Mouse (Mus musculus) forebrain, embryonic 14.5 days (tissue): ENCODE results near the gene Col24a1. TPM values are rescaled to one million over a fixed set of nuclear protein-coding genes. Genes with fewer than 3 reads are reported as not detected.

Experiments
- ATAC-seq: fragments of 200-750 bp; cut with Nextera tagmentation; 2 replicates; pipeline ENCODE4 v1.8.0; 2017; ENCODE audit warnings: mild to moderate bottlenecking, moderate library complexity
- DNase-seq: peaks from one replicate; pipeline ENCODE4 v3.0.0-alpha.2; 2015; ENCODE audit warnings: low spot score
- H3K27ac ChIP-seq: fragments of 300-500 bp; sonication (generic); 2 replicates; pipeline ENCODE4 v1.5.1; 2014; ENCODE audit warnings: low read depth, mild to moderate bottlenecking, control low read depth, low read length, moderate library complexity
- H3K27me3 ChIP-seq: fragments of 300-500 bp; sonication (generic); replicated peaks from 2 replicates; pipeline ENCODE4 v1.6.1; 2014; ENCODE audit warnings: low read length, control low read depth, mixed read lengths; ENCODE audit not compliant: control insufficient read depth, insufficient read depth
- H3K36me3 ChIP-seq: fragments of 300-500 bp; sonication (generic); 2 replicates; pipeline ENCODE4 v1.6.1; 2014; ENCODE audit warnings: low read length, control low read depth; ENCODE audit not compliant: control insufficient read depth, insufficient read depth
- H3K4me1 ChIP-seq: fragments of 300-500 bp; sonication (generic); 2 replicates; pipeline ENCODE4 v1.6.1; 2014; ENCODE audit warnings: antibody characterized with exemption, low read length, control low read depth; ENCODE audit not compliant: control insufficient read depth, insufficient read depth
- H3K4me2 ChIP-seq: fragments of 300-500 bp; sonication (generic); 2 replicates; pipeline ENCODE4 v1.6.1; 2014; ENCODE audit warnings: mild to moderate bottlenecking, control low read depth, low read length
- H3K4me3 ChIP-seq: fragments of 300-500 bp; sonication (generic); 2 replicates; pipeline ENCODE4 v1.5.1; 2014; ENCODE audit warnings: low read depth, low read length, control low read depth
- H3K9ac ChIP-seq: fragments of 300-500 bp; sonication (generic); 2 replicates; pipeline ENCODE4 v1.6.1; 2014; ENCODE audit warnings: mild to moderate bottlenecking, low read length, control low read depth, moderate library complexity
- H3K9me3 ChIP-seq: fragments of 300-500 bp; sonication (generic); replicated peaks from 2 replicates; pipeline ENCODE4 v1.6.1; 2016; ENCODE audit warnings: low read length, control low read depth, mixed read lengths; ENCODE audit not compliant: control insufficient read depth
- WGBS: fragments of 180-500 bp; shearing (Covaris S2); extraction: QIAGEN DNeasy Blood & Tissue Kit; methylation state at CpG from one replicate; pipeline ENCODE4 v1.1.7; 2014; 5-methylcytosine and 5-hydroxymethylcytosine counted together
- polyA plus RNA-seq: library from polyadenylated mRNA; unstranded; fragments of >200 nt; fragmentation: Nextera tagmentation; extraction: Ambion mirVana; gene quantifications from 2 replicates; pipeline ENCODE4 v1.2.1, GENCODE M21; 2014

Gene Col24a1
- polyA plus RNA-seq, 1 experiment from 2014 or later = 0.18 TPM

DNA sequence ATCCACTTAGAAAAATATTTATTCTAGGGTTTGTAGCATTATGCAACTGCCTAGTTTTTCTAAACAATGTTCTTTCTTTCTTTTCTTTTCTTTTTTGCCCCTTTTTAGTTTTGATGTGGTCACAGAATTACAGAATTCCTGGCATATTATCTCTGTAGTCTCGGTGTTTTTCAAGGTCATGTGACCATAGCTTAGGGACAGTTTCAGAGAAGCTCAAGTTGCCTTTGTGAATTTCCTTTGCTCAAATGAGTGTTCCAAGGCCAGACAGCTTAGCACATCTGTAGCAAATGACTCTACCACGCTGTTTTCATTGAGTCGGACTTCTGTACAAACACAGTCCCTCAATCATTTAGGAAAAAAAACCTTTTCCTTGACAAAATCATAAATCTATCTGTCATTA lies 205.9 kb downstream of the Col24a1 start:
- no peak for DNase-seq
- no peak overlapping the region for H3K27ac ChIP-seq
- ATAC-seq = no peak
- no peaks in the 10 kb centered on the region for H3K4me1 ChIP-seq
- H3K4me3 ChIP-seq = no peak overlapping the region
- no peak overlapping the region for H3K9ac ChIP-seq
- H3K27me3 ChIP-seq = no peaks in the 10 kb centered on the region
- no peaks in the 10 kb centered on the region for H3K9me3 ChIP-seq
- H3K36me3 ChIP-seq = no peaks in the 10 kb centered on the region
- no peak overlapping the region for H3K4me2 ChIP-seq
- 87% methylated on average over 3 of the region's 3 CpGs for WGBS

GRCm38 (mm10) chr3:145498893-145499292 lies 206.6 kb downstream of the Col24a1 start:
- no peak overlapping the region for H3K9ac ChIP-seq
- no peak overlapping the region for H3K4me2 ChIP-seq
- H3K36me3 ChIP-seq = no peaks in the 10 kb centered on the region
- DNase-seq (peak; percentile 20), ATAC-seq (no peak)
- H3K9me3 ChIP-seq = no peaks in the 10 kb centered on the region
- no peak overlapping the region for H3K27ac ChIP-seq
- H3K4me3 ChIP-seq = no peak overlapping the region
- WGBS = 35% methylated on average over 6 of the region's 6 CpGs
- H3K27me3 ChIP-seq = no peaks in the 10 kb centered on the region
- no peaks in the 10 kb centered on the region for H3K4me1 ChIP-seq

- 92% methylated on average over 2 of the region's 2 CpGs for WGBS
- Histone ChIP-seq H3K4me1 (no peaks in the 10 kb centered on the region), H3K4me2 (no peak overlapping the region), H3K9me3 (no peaks in the 10 kb centered on the region), H3K27ac (no peak overlapping the region), H3K9ac (no peak overlapping the region), H3K36me3 (no peaks in the 10 kb centered on the region), H3K4me3 (no peak overlapping the region), H3K27me3 (no peaks in the 10 kb centered on the region)
- DNase-seq (no peak), ATAC-seq (no peak)
Measured at GRCm38 (mm10) chr3:145504830-145505229, 212.6 kb downstream of the Col24a1 start.

DNA sequence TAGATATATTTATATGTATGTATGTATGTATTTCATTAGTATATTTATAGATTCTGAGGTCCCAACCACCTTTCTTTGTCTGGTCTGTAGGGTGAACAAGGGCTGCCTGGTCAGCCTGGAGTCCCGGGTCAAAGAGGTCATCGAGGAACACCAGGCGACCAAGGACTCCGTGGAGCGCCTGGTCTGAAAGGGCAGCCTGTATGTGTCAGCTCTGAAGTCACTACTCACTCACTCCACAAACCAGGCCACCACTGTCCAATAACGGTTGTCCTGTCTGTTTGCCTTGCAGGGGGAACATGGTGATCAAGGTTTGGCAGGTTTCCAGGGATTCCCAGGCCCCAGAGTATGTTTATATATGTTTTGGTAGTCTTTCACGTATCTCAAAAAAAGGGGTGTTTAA lies 216.3 kb downstream of the Col24a1 start:
- no peaks in the 10 kb centered on the region for H3K27me3 ChIP-seq
- H3K36me3 ChIP-seq = no peaks in the 10 kb centered on the region
- H3K4me2 ChIP-seq = no peak overlapping the region
- no peaks in the 10 kb centered on the region for H3K4me1 ChIP-seq
- DNase-seq (no peak), ATAC-seq (no peak)
- no peak overlapping the region for H3K4me3 ChIP-seq
- no peaks in the 10 kb centered on the region for H3K9me3 ChIP-seq
- H3K27ac ChIP-seq = no peak overlapping the region
- no peak overlapping the region for H3K9ac ChIP-seq
- 90% methylated on average over 7 of the region's 7 CpGs for WGBS

GRCm38 (mm10) chr3:145514197-145514596 lies 221.9 kb downstream of the Col24a1 start:
- Histone ChIP-seq H3K36me3 (no peaks in the 10 kb centered on the region), H3K9me3 (no peaks in the 10 kb centered on the region), H3K4me1 (no peaks in the 10 kb centered on the region), H3K4me3 (no peak overlapping the region), H3K27me3 (no peaks in the 10 kb centered on the region), H3K9ac (no peak overlapping the region), H3K4me2 (no peak overlapping the region), H3K27ac (no peak overlapping the region)
- DNase-seq (no peak), ATAC-seq (no peak)
- WGBS = 83% methylated on average over 5 of the region's 5 CpGs

GRCm38 (mm10) chr3:145521528-145522080 lies 229.3 kb downstream of the Col24a1 start:
- Histone ChIP-seq H3K27me3 (no peaks in the 10 kb centered on the region), H3K36me3 (no peaks in the 10 kb centered on the region), H3K9ac (no peak overlapping the region), H3K4me1 (no peaks in the 10 kb centered on the region), H3K4me3 (no peak overlapping the region), H3K4me2 (no peak overlapping the region), H3K9me3 (no peaks in the 10 kb centered on the region), H3K27ac (no peak overlapping the region)
- no peak for ATAC-seq
- WGBS = 79% methylated on average over 7 of the region's 7 CpGs
- no peak for DNase-seq

DNA sequence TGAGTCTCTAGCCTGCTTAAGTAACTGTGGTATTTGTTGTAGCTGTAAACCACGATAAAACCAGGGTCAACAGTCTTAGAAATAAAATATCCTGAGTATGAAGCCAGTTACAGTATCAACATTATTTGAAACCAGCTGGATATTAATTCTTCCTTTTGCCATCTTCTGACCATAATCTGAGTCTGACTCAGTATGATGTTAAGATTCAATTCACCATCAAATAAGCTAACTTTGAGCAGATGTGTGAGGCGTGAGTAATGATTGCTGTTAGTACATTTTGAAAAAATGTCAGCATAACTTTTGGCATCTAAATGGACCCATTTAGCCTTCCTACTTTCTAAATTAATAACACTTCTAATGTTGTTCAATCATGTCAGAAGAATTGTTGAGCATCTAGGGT lies 230.0 kb downstream of the Col24a1 start:
- no peaks in the 10 kb centered on the region for H3K9me3 ChIP-seq
- no peaks in the 10 kb centered on the region for H3K4me1 ChIP-seq
- H3K9ac ChIP-seq = no peak overlapping the region
- H3K4me2 ChIP-seq = no peak overlapping the region
- no peak overlapping the region for H3K27ac ChIP-seq
- 91% methylated on average over 2 of the region's 2 CpGs for WGBS
- DNase-seq (no peak), ATAC-seq (no peak)
- H3K36me3 ChIP-seq = no peaks in the 10 kb centered on the region
- no peak overlapping the region for H3K4me3 ChIP-seq
- H3K27me3 ChIP-seq = no peaks in the 10 kb centered on the region

GRCm38 (mm10) chr3:145525266-145525665 lies 233.0 kb downstream of the Col24a1 start:
- WGBS = 90% methylated on average over 4 of the region's 4 CpGs

DNA sequence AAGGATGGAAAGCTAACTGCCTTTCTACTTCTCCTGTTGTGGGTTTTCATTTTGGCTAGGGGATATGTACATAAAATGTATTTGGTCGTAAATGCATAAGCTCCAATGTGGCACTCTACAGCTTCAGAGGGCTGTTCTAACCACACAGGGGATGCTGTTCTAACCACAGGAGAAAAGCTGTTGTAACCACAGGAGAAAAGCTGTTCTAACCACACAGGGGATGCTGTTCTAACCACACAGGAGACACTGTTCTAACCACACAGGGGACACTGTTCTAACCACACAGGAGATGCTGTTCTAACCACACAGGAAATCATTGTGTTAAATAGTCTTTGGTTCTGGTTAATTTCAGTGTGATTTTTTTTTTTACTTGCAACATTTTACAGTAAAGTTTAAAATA lies 245.6 kb downstream of the Col24a1 start:
- H3K4me1 ChIP-seq = no peaks in the 10 kb centered on the region
- no peaks in the 10 kb centered on the region for H3K9me3 ChIP-seq
- H3K36me3 ChIP-seq = no peaks in the 10 kb centered on the region
- H3K27ac ChIP-seq = no peak overlapping the region
- ATAC-seq (no peak), DNase-seq (no peak)
- no peak overlapping the region for H3K4me2 ChIP-seq
- H3K4me3 ChIP-seq = no peak overlapping the region
- 100% methylated on average over 1 of the region's 1 CpGs for WGBS
- no peak overlapping the region for H3K9ac ChIP-seq
- no peaks in the 10 kb centered on the region for H3K27me3 ChIP-seq

More at GRCm38 (mm10) chr3:145525266-145525665, 233.0 kb downstream of the Col24a1 start:
- H3K4me2 ChIP-seq = no peak overlapping the region
- H3K4me1 ChIP-seq = no peaks in the 10 kb centered on the region
- H3K27me3 ChIP-seq = no peaks in the 10 kb centered on the region
- H3K36me3 ChIP-seq = no peaks in the 10 kb centered on the region
- no peak overlapping the region for H3K4me3 ChIP-seq
- no peak overlapping the region for H3K9ac ChIP-seq
- ATAC-seq = no peak
- DNase-seq = no peak
- no peaks in the 10 kb centered on the region for H3K9me3 ChIP-seq
- H3K27ac ChIP-seq = no peak overlapping the region
